Mouse (Mus musculus): ENCODE measurements around the gene Tdpoz2.
A peak's percentile ranks its signal among the peaks of the same experiment; 100 is the strongest.
"Not testable (repeated sequence)": the region's sequence is repeated elsewhere in the genome, so short reads cannot be mapped to it uniquely, and the experiment has no call there.

Tdpoz2 gene

GRCm38 (mm10) chr3:93652586-93652985 is at the start of gene Tdpoz2:
Gene Tdpoz2, minus strand, starts transcription at chr3:93652686.
- DNase-seq (ENCODE audit: low read depth in 1 of 2, low spot score in 2 of 2), result no peak

GRCm38 (mm10) chr3:93692970-93693369 is 40.5 kb upstream of the Tdpoz2 start, which contains the start of gene Gm37596:
Gene Gm37596, minus strand, starts transcription at chr3:93693070.
- DNase-seq (ENCODE audit: low read depth in 1 of 2, low spot score in 2 of 2), result not testable (repeated sequence)

GRCm38 (mm10) chr3:93676210-93676609 is 23.7 kb upstream of the Tdpoz2 start, which contains the start of gene Tdpoz1:
Gene Tdpoz1, minus strand, starts transcription at chr3:93676310.
- not testable (repeated sequence) for DNase-seq (ENCODE audit: low read depth in 1 of 2, low spot score in 2 of 2)

- DNase-seq (ENCODE audit: low read depth in 1 of 2, low spot score in 2 of 2), result not testable (repeated sequence)
These were observed 18.5 kb upstream of the Tdpoz2 start for GRCm38 (mm10) chr3:93670805-93671503.

GRCm38 (mm10) chr3:93654260-93654659 is 1.8 kb upstream of the Tdpoz2 start:
- DNase-seq (ENCODE audit: low read depth in 1 of 2, low spot score in 2 of 2), result no peak

GRCm38 (mm10) chr3:93630917-93631714 is 21.4 kb downstream of the Tdpoz2 start:
- DNase-seq (ENCODE audit: low read depth in 1 of 2, low spot score in 2 of 2), result not testable (repeated sequence)

- DNase-seq (ENCODE audit: low read depth in 1 of 2, low spot score in 2 of 2), result peak in 1 of 2 experiments; percentile 9
These were observed 43.5 kb downstream of the Tdpoz2 start for GRCm38 (mm10) chr3:93608970-93609369.

- no peak for DNase-seq (ENCODE audit: low read depth in 1 of 2, low spot score in 2 of 2)
These were observed 50.6 kb downstream of the Tdpoz2 start for GRCm38 (mm10) chr3:93601903-93602302.

Measured in monocyte, adult 2 months (primary cell).